Mouse (Mus musculus) limb, embryonic 11.5 days (tissue): ENCODE data around the gene Abl1. TPM values are rescaled to one million over a fixed set of nuclear protein-coding genes. Genes with fewer than 3 reads are reported as not detected.

Source experiments
- ATAC-seq: fragments of 200-750 bp; cut with Nextera tagmentation; 2 replicates; pipeline ENCODE4 v1.8.0; 2017; ENCODE audit warnings: low read depth; ENCODE audit not compliant: insufficient number of reproducible peaks, low FRiP score, low TSS enrichment
- DNase-seq: peaks from one replicate; pipeline ENCODE4 v3.0.0-alpha.2; 2015; ENCODE audit warnings: low spot score
- H3K27ac ChIP-seq: fragments of 300-500 bp; sonication (generic); replicated peaks from 2 replicates; pipeline ENCODE4 v1.5.1; 2014; ENCODE audit warnings: low read depth, mild to moderate bottlenecking, low read length
- H3K27me3 ChIP-seq: fragments of 300-500 bp; sonication (generic); 2 replicates; pipeline ENCODE4 v1.6.1; 2014; ENCODE audit warnings: mild to moderate bottlenecking, low read length, mixed read lengths; ENCODE audit not compliant: control insufficient read depth, insufficient read depth
- H3K36me3 ChIP-seq: fragments of 300-500 bp; sonication (generic); 2 replicates; pipeline ENCODE4 v1.6.1; 2014; ENCODE audit warnings: mild to moderate bottlenecking, low read length, moderate library complexity, mixed read lengths; ENCODE audit not compliant: control insufficient read depth, insufficient read depth
- H3K4me1 ChIP-seq: fragments of 300-500 bp; sonication (generic); 2 replicates; pipeline ENCODE4 v1.6.1; 2014; ENCODE audit warnings: low read length, mixed read lengths; ENCODE audit not compliant: control insufficient read depth, insufficient read depth
- H3K4me2 ChIP-seq: fragments of 300-500 bp; sonication (generic); 2 replicates; pipeline ENCODE4 v1.6.1; 2014; ENCODE audit warnings: low read depth, mild to moderate bottlenecking, moderate library complexity; ENCODE audit not compliant: severe bottlenecking
- H3K4me3 ChIP-seq: fragments of 300-500 bp; sonication (generic); 2 replicates; pipeline ENCODE4 v1.5.1; 2014; ENCODE audit warnings: low read depth, low read length
- H3K9ac ChIP-seq: fragments of 300-500 bp; sonication (generic); 2 replicates; pipeline ENCODE4 v1.6.1; 2014; ENCODE audit warnings: mild to moderate bottlenecking, low read length
- H3K9me3 ChIP-seq: fragments of 300-500 bp; sonication (generic); 2 replicates; pipeline ENCODE4 v1.6.1; 2016; ENCODE audit warnings: low read length; ENCODE audit not compliant: control insufficient read depth
- WGBS: fragments of 180-500 bp; shearing (Covaris S2); extraction: QIAGEN DNeasy Blood & Tissue Kit; methylation state at CpG from one replicate; pipeline ENCODE4 v1.1.7; 2014; 5-methylcytosine and 5-hydroxymethylcytosine counted together
- polyA plus RNA-seq: library from polyadenylated mRNA; unstranded; fragments of >200 nt; fragmentation: Nextera tagmentation; extraction: Ambion mirVana; gene quantifications from 2 replicates; pipeline ENCODE4 v1.2.1, GENCODE M21; 2014

Gene Abl1
- polyA plus RNA-seq, 1 experiment from 2014 or later, result 57.7 TPM

DNA sequence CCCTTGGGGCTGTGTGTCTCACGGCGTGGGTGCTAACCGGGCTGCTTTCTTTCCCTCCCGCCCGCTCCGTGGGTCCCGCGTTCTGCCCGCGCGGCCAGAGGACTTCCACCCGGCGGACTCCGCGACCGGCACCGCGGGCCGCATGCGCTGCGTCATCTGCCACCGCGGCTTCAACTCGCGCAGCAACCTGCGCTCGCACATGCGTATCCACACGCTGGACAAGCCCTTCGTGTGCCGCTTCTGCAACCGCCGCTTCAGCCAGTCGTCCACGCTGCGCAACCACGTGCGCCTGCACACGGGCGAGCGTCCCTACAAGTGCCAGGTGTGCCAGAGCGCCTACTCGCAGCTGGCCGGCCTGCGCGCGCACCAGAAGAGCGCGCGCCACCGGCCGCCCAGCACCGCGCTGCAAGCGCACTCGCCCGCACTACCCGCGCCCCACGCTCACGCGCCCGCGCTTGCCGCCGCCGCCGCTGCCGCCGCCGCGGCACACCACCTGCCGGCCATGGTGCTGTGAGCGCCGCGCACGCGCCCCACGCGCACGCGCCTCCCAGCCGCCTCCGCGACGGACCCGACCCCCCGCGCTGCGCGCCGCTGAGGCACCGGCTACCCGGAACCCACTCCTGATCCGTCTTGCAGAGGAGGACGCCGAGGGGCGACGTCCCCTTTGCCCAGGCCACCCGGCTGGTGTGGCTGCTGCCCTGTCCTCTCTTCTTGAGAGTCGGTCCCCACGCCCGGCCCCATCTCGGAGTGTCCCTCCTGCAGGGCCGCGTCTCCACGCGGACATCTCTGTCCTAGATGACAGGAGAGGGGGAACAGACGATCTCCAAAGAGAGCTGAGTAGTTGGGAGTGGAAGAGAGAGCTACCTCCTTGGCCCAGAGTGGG is 34.0 kb upstream of the Abl1 start:
- no peak overlapping the region for H3K27ac ChIP-seq
- peaks cover 57% of the 10 kb centered on the region for H3K27me3 ChIP-seq
- peak overlapping the region; percentile 46 for H3K4me3 ChIP-seq
- H3K4me1 ChIP-seq, result peaks cover 7% of the 10 kb centered on the region; the same call in 1 of the 2 replicates
- 1% methylated on average over 85 of the region's 109 CpGs for WGBS
- peaks cover 3% of the 10 kb centered on the region; the same call in 1 of the 2 replicates for H3K9me3 ChIP-seq
- ATAC-seq (no peak), DNase-seq (peak; percentile 43)
- no peaks in the 10 kb centered on the region for H3K36me3 ChIP-seq
- peak overlapping the region; percentile 99 for H3K4me2 ChIP-seq
- 0 out of 2 replicates have a peak overlapping the region, but pooled peaks have one; percentile 22 for H3K9ac ChIP-seq

GRCm38 (mm10) chr2:31654854-31655559 is 33.2 kb upstream of the Abl1 start:
- Histone ChIP-seq H3K36me3 (no peaks in the 10 kb centered on the region), H3K27me3 (peaks cover 55% of the 10 kb centered on the region), H3K4me3 (peak overlapping the region; percentile 46), H3K27ac (no peak overlapping the region), H3K4me2 (peak overlapping the region; percentile 99), H3K9ac (no peak overlapping the region), H3K4me1 (peaks cover 7% of the 10 kb centered on the region; the same call in 1 of the 2 replicates), H3K9me3 (peaks cover 5% of the 10 kb centered on the region; the same call in 1 of the 2 replicates)
- DNase-seq, result peak; percentile 64
- ATAC-seq, result no peak
- WGBS, result 6% methylated on average over 22 of the region's 22 CpGs

- no peaks in the 10 kb centered on the region for H3K36me3 ChIP-seq
- H3K4me2 ChIP-seq, result no peak overlapping the region
- no peak overlapping the region for H3K4me3 ChIP-seq
- peaks cover 46% of the 10 kb centered on the region for H3K27me3 ChIP-seq
- H3K9ac ChIP-seq, result no peak overlapping the region
- ATAC-seq (no peak), DNase-seq (no peak)
- peaks cover 7% of the 10 kb centered on the region; the same call in 1 of the 2 replicates for H3K4me1 ChIP-seq
- whole genome bisulfite sequencing, result 79% methylated on average over 7 of the region's 7 CpGs
- H3K9me3 ChIP-seq, result peaks cover 5% of the 10 kb centered on the region; the same call in 1 of the 2 replicates
- no peak overlapping the region for H3K27ac ChIP-seq
Measured at GRCm38 (mm10) chr2:31656374-31656773, 31.8 kb upstream of the Abl1 start.

DNA sequence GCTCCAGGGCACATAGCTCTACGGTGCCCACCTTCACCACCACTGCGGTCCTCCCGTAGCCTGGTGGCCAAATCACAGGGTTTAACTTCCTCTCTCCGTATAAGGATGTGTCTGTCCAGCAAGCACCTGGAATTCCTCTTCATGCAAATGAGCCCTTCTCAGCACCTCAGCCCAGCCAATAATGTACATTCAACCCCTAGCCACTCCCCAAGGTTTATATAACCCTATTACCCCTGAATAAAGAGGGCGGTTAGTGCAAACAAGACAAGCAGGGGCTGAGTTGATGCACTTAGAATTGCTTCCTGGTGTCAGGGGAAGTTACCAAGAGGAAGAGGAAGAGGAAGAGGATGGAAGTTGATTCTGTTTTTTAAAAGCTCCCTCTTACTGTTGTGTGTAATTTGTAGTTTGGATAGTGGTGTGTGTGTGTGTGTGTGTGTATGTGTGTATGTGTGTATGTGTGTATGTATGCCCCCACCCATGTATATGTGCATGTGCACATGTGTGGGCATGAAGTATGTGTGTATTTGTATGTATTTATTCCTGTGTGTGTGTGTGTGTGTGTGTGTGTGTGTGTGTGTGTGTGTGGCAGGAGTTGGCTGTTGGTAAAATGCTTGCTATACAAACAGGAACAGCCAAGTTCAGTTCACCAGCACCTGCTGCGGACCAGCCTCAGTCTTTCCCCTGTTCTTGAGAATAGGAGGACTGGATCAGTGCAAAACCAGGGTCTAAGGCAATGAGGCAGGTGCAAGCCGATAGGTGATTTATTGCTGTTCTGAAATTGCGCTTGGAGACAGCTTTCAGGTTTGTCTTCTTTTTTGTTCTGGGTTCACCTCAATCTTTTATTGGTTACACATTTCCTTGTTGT is 25.0 kb upstream of the Abl1 start:
- no peak overlapping the region for H3K27ac ChIP-seq
- H3K9me3 ChIP-seq, result peaks cover 5% of the 10 kb centered on the region; the same call in 1 of the 2 replicates
- ATAC-seq (no peak), DNase-seq (no peak)
- WGBS, result 63% methylated on average over 8 of the region's 8 CpGs
- no peak overlapping the region for H3K4me3 ChIP-seq
- H3K9ac ChIP-seq, result no peak overlapping the region
- no peaks in the 10 kb centered on the region for H3K4me1 ChIP-seq
- no peaks in the 10 kb centered on the region for H3K36me3 ChIP-seq
- H3K4me2 ChIP-seq, result no peak overlapping the region
- no peaks in the 10 kb centered on the region for H3K27me3 ChIP-seq

DNA sequence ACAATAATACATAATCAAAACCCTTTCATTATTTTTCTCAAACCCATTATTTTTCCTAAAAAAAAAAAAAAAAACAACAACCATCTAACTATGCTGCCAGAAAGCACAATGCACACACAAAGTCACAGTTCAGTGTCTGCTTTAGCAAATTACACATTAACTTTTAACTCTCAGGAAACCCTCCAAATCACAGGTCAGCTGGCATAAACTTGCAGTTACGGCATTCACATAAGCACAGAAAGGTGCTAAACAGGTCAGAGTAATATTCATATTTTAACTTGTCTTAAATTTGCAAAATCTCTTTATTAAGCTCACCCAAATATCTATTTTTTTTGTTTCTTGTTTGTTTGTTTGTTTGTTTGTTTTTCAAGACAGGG is 24.4 kb upstream of the Abl1 start:
- DNase-seq, result no peak
- Histone ChIP-seq H3K36me3 (no peaks in the 10 kb centered on the region), H3K27me3 (no peaks in the 10 kb centered on the region), H3K9me3 (0 out of 2 replicates have a peak, but pooled peaks cover 5% of the 10 kb centered on the region), H3K4me2 (no peak overlapping the region), H3K9ac (no peak overlapping the region), H3K27ac (no peak overlapping the region), H3K4me1 (no peaks in the 10 kb centered on the region), H3K4me3 (no peak overlapping the region)
- WGBS, result 86% methylated on average over 1 of the region's 1 CpGs
- ATAC-seq, result no peak

DNA sequence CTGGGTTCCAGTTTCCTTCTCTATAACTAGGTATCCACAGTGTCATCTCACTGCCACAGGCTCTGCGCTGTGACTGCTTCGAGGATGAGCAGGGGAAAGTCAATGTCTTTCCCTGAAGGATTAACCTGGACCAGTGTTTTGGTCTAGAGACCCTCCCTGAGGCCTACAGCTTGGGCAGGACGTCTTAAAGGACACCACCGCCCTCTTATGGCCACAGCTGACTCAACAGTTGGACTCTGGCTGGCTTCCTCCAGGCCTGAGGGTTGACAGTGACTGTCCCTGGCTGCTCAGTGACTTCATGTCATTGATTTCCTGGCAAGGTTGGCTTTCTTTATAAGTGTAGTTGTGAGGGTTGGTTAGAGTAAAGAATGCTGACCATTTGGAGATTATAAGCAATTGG is 20.8 kb upstream of the Abl1 start:
- WGBS, result 23% methylated on average over 4 of the region's 4 CpGs

DNA sequence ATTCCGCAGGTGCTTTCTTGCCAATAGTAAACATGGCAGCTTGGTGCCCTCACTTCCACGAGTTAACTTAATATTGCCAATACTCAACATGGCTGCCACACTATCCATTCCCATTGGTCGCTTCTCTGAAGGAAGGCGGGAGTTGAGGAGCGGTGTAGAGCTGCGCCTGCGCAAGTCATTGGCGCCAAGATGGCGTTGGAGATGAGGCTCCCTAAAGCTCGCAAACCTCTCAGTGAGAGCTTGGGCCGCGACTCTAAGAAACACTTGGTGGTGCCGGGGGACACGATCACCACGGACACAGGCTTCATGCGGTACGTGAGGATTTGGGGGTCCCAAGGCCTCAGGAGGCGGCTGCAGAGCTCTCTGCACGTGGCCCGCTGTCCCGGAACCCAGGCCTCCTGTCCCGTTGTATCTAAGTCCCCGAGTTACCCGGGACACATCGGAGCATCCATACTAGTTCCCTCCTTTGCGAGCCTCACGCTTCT is 17.6 kb upstream of the Abl1 start, which contains the start of gene Exosc2:
Gene Exosc2, plus strand, starts transcription at position 165 of the 485 bp plus-strand sequence.
- H3K36me3 ChIP-seq, result peaks cover 11% of the 10 kb centered on the region; the same call in 1 of the 2 replicates
- H3K9me3 ChIP-seq, result no peaks in the 10 kb centered on the region
- H3K4me1 ChIP-seq, result 0 out of 2 replicates have a peak, but pooled peaks cover 6% of the 10 kb centered on the region
- ATAC-seq (peak; percentile 93), DNase-seq (peak; percentile 88)
- H3K27me3 ChIP-seq, result no peaks in the 10 kb centered on the region
- under 1% methylated on average over 27 of the region's 27 CpGs for WGBS
- H3K9ac ChIP-seq, result peak within 1 kb of the TSS; percentile 88
- peak within 1 kb of the TSS; percentile 75 for H3K4me2 ChIP-seq
- no peak within 1 kb of the TSS for H3K27ac ChIP-seq
- H3K4me3 ChIP-seq, result peak within 1 kb of the TSS; percentile 83

More for the DNA sequence above, 20.8 kb upstream of the Abl1 start:
- H3K9ac ChIP-seq, result no peak overlapping the region
- no peak for ATAC-seq
- no peak overlapping the region for H3K4me2 ChIP-seq
- peak; percentile 42 for DNase-seq
- no peak overlapping the region for H3K4me3 ChIP-seq
- H3K9me3 ChIP-seq, result no peaks in the 10 kb centered on the region
- no peak overlapping the region for H3K27ac ChIP-seq
- H3K27me3 ChIP-seq, result no peaks in the 10 kb centered on the region
- H3K36me3 ChIP-seq, result no peaks in the 10 kb centered on the region
- H3K4me1 ChIP-seq, result 0 out of 2 replicates have a peak, but pooled peaks cover 4% of the 10 kb centered on the region
